Mouse (Mus musculus) liver, embryonic 16.5 days (tissue): ENCODE data around the gene Cacnb2. TPM values are rescaled to one million over a fixed set of nuclear protein-coding genes. Genes with fewer than 3 reads are reported as not detected.

Experiments used
- polyA plus RNA-seq: library from polyadenylated mRNA; unstranded; fragments of >200 nt; fragmentation: Nextera tagmentation; extraction: Ambion mirVana; gene quantifications from 2 replicates; pipeline ENCODE4 v1.2.1, GENCODE M21; 2015

Cacnb2 gene
- polyA plus RNA-seq, 1 experiment from 2014 or later: 0.26 TPM

Other genes with a start within 250 kb of the Cacnb2 start
- gene Slc39a12, start 214.8 kb upstream of the Cacnb2 start, polyA plus RNA-seq: 0.05 TPM in 1 of 2 replicates, not detected in the other